Mouse (Mus musculus) embryonic facial prominence, embryonic 11.5 days (tissue): ENCODE data around the gene Ank3. TPM values are rescaled to one million over a fixed set of nuclear protein-coding genes. Genes with fewer than 3 reads are reported as not detected.
A peak's percentile ranks its signal among the peaks of the same experiment; 100 is the strongest.

Source experiments
- ATAC-seq: fragments of 200-750 bp; cut with Nextera tagmentation; replicated peaks from 2 replicates; pipeline ENCODE4 v1.8.0; 2017; ENCODE audit warnings: low read depth; ENCODE audit not compliant: insufficient number of reproducible peaks, low FRiP score, low TSS enrichment
- DNase-seq: peaks from one replicate; pipeline ENCODE4 v3.0.0-alpha.2; 2015; ENCODE audit warnings: low spot score
- H3K27ac ChIP-seq: fragments of 300-500 bp; sonication (generic); replicated peaks from 2 replicates; pipeline ENCODE4 v1.5.1; 2014; ENCODE audit warnings: mild to moderate bottlenecking, low read depth, low read length, control low read depth
- H3K27me3 ChIP-seq: fragments of 300-500 bp; sonication (generic); 2 replicates; pipeline ENCODE4 v1.6.1; 2014; ENCODE audit warnings: mild to moderate bottlenecking, low read length, moderate library complexity, mixed read lengths; ENCODE audit not compliant: control insufficient read depth, insufficient read depth
- H3K36me3 ChIP-seq: fragments of 300-500 bp; sonication (generic); replicated peaks from 2 replicates; pipeline ENCODE4 v1.6.1; 2014; ENCODE audit warnings: low read depth, mild to moderate bottlenecking, low read length, moderate library complexity, mixed read lengths; ENCODE audit not compliant: control insufficient read depth, insufficient read depth
- H3K4me1 ChIP-seq: fragments of 300-500 bp; sonication (generic); 2 replicates; pipeline ENCODE4 v1.6.1; 2014; ENCODE audit warnings: low read length, mixed read lengths; ENCODE audit not compliant: control insufficient read depth, insufficient read depth
- H3K4me2 ChIP-seq: fragments of 300-500 bp; sonication (generic); 2 replicates; pipeline ENCODE4 v1.6.1; 2014; ENCODE audit warnings: low read depth, mild to moderate bottlenecking, control low read depth, low read length, moderate library complexity
- H3K4me3 ChIP-seq: fragments of 300-500 bp; sonication (generic); 2 replicates; pipeline ENCODE4 v1.5.1; 2014; ENCODE audit warnings: low read depth, low read length, control low read depth
- H3K9ac ChIP-seq: fragments of 300-500 bp; sonication (generic); replicated peaks from 2 replicates; pipeline ENCODE4 v1.6.1; 2014; ENCODE audit warnings: mild to moderate bottlenecking, control low read depth, low read length
- H3K9me3 ChIP-seq: fragments of 300-500 bp; sonication (generic); replicated peaks from 2 replicates; pipeline ENCODE4 v1.6.1; 2016; ENCODE audit warnings: mild to moderate bottlenecking, low read length, inconsistent platforms, mixed read lengths; ENCODE audit not compliant: control insufficient read depth
- WGBS: fragments of 180-500 bp; shearing (Covaris S2); extraction: QIAGEN DNeasy Blood & Tissue Kit; methylation state at CpG from one replicate; pipeline ENCODE4 v1.1.7; 2014; 5-methylcytosine and 5-hydroxymethylcytosine counted together
- polyA plus RNA-seq: library from polyadenylated mRNA; unstranded; fragments of >200 nt; fragmentation: Nextera tagmentation; extraction: Ambion mirVana; gene quantifications from 2 replicates; pipeline ENCODE4 v1.2.1, GENCODE M21; 2014

The Ank3 gene
- polyA plus RNA-seq, 1 experiment from 2014 or later: 32.5 TPM

GRCm38 (mm10) chr10:69543876-69544620 is 145.5 kb downstream of the Ank3 start:
- H3K27me3 ChIP-seq: no peaks in the 10 kb centered on the region
- H3K4me3 ChIP-seq: no peak overlapping the region
- no peaks in the 10 kb centered on the region for H3K4me1 ChIP-seq
- no peak overlapping the region for H3K27ac ChIP-seq
- no peak for ATAC-seq
- no peak overlapping the region for H3K4me2 ChIP-seq
- DNase-seq: no peak
- WGBS: 94% methylated on average over 10 of the region's 10 CpGs
- H3K9me3 ChIP-seq: no peaks in the 10 kb centered on the region
- no peak overlapping the region for H3K9ac ChIP-seq
- no peaks in the 10 kb centered on the region; the same call in 1 of the 2 replicates for H3K36me3 ChIP-seq

GRCm38 (mm10) chr10:69544653-69545052 is 146.1 kb downstream of the Ank3 start:
- H3K9me3 ChIP-seq: no peaks in the 10 kb centered on the region
- no peak overlapping the region for H3K9ac ChIP-seq
- no peak for DNase-seq
- no peaks in the 10 kb centered on the region for H3K4me1 ChIP-seq
- no peak overlapping the region for H3K4me3 ChIP-seq
- ATAC-seq: no peak
- no peak overlapping the region for H3K27ac ChIP-seq
- WGBS: 90% methylated on average over 7 of the region's 7 CpGs
- no peaks in the 10 kb centered on the region; the same call in 1 of the 2 replicates for H3K36me3 ChIP-seq
- no peak overlapping the region for H3K4me2 ChIP-seq
- no peaks in the 10 kb centered on the region for H3K27me3 ChIP-seq

GRCm38 (mm10) chr10:69545936-69546335 is 147.4 kb downstream of the Ank3 start:
- Histone ChIP-seq H3K27ac (no peak overlapping the region), H3K4me2 (no peak overlapping the region), H3K27me3 (no peaks in the 10 kb centered on the region), H3K9ac (no peak overlapping the region), H3K4me3 (no peak overlapping the region), H3K36me3 (no peaks in the 10 kb centered on the region), H3K4me1 (no peaks in the 10 kb centered on the region), H3K9me3 (no peaks in the 10 kb centered on the region)
- ATAC-seq: no peak
- DNase-seq: peak; percentile 31
- WGBS: 78% methylated on average over 3 of the region's 3 CpGs

- peak; percentile 24 for DNase-seq
- ATAC-seq: no peak
- no peaks in the 10 kb centered on the region for H3K4me1 ChIP-seq
- H3K36me3 ChIP-seq: no peaks in the 10 kb centered on the region
- H3K9me3 ChIP-seq: no peaks in the 10 kb centered on the region
- no peak overlapping the region for H3K9ac ChIP-seq
- H3K27me3 ChIP-seq: no peaks in the 10 kb centered on the region
- H3K27ac ChIP-seq: no peak overlapping the region
- no peak overlapping the region for H3K4me3 ChIP-seq
- no peak overlapping the region for H3K4me2 ChIP-seq
- WGBS: 52% methylated on average over 6 of the region's 6 CpGs
Observed at GRCm38 (mm10) chr10:69546643-69547042, 148.1 kb downstream of the Ank3 start.

GRCm38 (mm10) chr10:69548771-69549170 is 150.2 kb downstream of the Ank3 start:
- H3K4me2 ChIP-seq: no peak overlapping the region
- H3K9ac ChIP-seq: no peak overlapping the region
- no peak overlapping the region for H3K27ac ChIP-seq
- DNase-seq (no peak), ATAC-seq (no peak)
- H3K36me3 ChIP-seq: no peaks in the 10 kb centered on the region
- WGBS: 90% methylated on average over 3 of the region's 3 CpGs
- no peaks in the 10 kb centered on the region for H3K4me1 ChIP-seq
- H3K4me3 ChIP-seq: no peak overlapping the region
- H3K9me3 ChIP-seq: no peaks in the 10 kb centered on the region
- no peaks in the 10 kb centered on the region for H3K27me3 ChIP-seq

- no peak overlapping the region for H3K27ac ChIP-seq
- H3K4me2 ChIP-seq: no peak overlapping the region
- ATAC-seq: no peak
- no peak overlapping the region for H3K4me3 ChIP-seq
- no peaks in the 10 kb centered on the region for H3K36me3 ChIP-seq
- 94% methylated on average over 4 of the region's 4 CpGs for WGBS
- no peak overlapping the region for H3K9ac ChIP-seq
- H3K27me3 ChIP-seq: no peaks in the 10 kb centered on the region
- no peaks in the 10 kb centered on the region for H3K4me1 ChIP-seq
- no peaks in the 10 kb centered on the region for H3K9me3 ChIP-seq
- no peak for DNase-seq
Observed at GRCm38 (mm10) chr10:69549221-69549620, 150.6 kb downstream of the Ank3 start.

- H3K4me2 ChIP-seq: no peak overlapping the region
- no peak overlapping the region for H3K4me3 ChIP-seq
- ATAC-seq (no peak), DNase-seq (no peak)
- H3K9ac ChIP-seq: no peak overlapping the region
- no peaks in the 10 kb centered on the region for H3K27me3 ChIP-seq
- H3K36me3 ChIP-seq: no peaks in the 10 kb centered on the region
- no peaks in the 10 kb centered on the region for H3K4me1 ChIP-seq
- WGBS: 69% methylated on average over 4 of the region's 4 CpGs
- no peaks in the 10 kb centered on the region for H3K9me3 ChIP-seq
- H3K27ac ChIP-seq: no peak overlapping the region
Observed at GRCm38 (mm10) chr10:69550824-69551223, 152.3 kb downstream of the Ank3 start.

GRCm38 (mm10) chr10:69553091-69553490 is 154.5 kb downstream of the Ank3 start:
- DNase-seq (no peak), ATAC-seq (no peak)
- Histone ChIP-seq H3K27ac (no peak overlapping the region), H3K4me3 (no peak overlapping the region), H3K36me3 (no peaks in the 10 kb centered on the region), H3K9me3 (no peaks in the 10 kb centered on the region), H3K4me1 (no peaks in the 10 kb centered on the region), H3K4me2 (no peak overlapping the region), H3K27me3 (no peaks in the 10 kb centered on the region), H3K9ac (no peak overlapping the region)
- WGBS: 69% methylated on average over 1 of the region's 1 CpGs
